Mouse (Mus musculus) ES-E14 (cell line): Measurements from ENCODE around the gene Ephb6. TPM values are rescaled to one million over a fixed set of nuclear protein-coding genes. Genes with fewer than 3 reads are reported as not detected.

Experiments used
- DNase-seq: peaks from one replicate; pipeline ENCODE4 v3.0.0-alpha.2; 2013; ENCODE audit warnings: low read depth, low spot score
- H3K27ac ChIP-seq: 2 replicates; pipeline ENCODE4 v1.5.1; 2012; ENCODE audit warnings: low read depth, mild to moderate bottlenecking, low read length, moderate library complexity, mixed read lengths; ENCODE audit not compliant: poor library complexity, insufficient read depth, severe bottlenecking
- H3K36me3 ChIP-seq: 2 replicates; pipeline ENCODE4 v1.6.1; 2012; ENCODE audit warnings: mild to moderate bottlenecking, low read length, moderate library complexity, mixed read lengths; ENCODE audit not compliant: control insufficient read depth, poor library complexity, insufficient read depth, severe bottlenecking
- H3K4me1 ChIP-seq, 2 experiments: fragments of 150-350 bp in 1 of 2; sonication (generic) in 1 of 2; 2 replicates each; pipeline ENCODE4 v1.6.1; 2012; ENCODE audit warnings: low read length in 2 of 2, mild to moderate bottlenecking in 1 of 2, mixed read lengths in 1 of 2; ENCODE audit not compliant: control insufficient read depth in 2 of 2, insufficient read depth in 2 of 2, poor library complexity in 1 of 2
- H3K4me3 ChIP-seq, 2 experiments: fragments of 150-350 bp in 1 of 2; sonication (generic) in 1 of 2; 2 replicates each; pipeline ENCODE4 v1.5.1; 2012; ENCODE audit warnings: low read length in 2 of 2, low read depth in 1 of 2, mild to moderate bottlenecking in 1 of 2, mixed read lengths in 1 of 2; ENCODE audit not compliant: insufficient read depth in 1 of 2, poor library complexity in 1 of 2, severe bottlenecking in 1 of 2
- H3K9ac ChIP-seq: 2 replicates; pipeline ENCODE4 v1.6.1; 2012; ENCODE audit warnings: low read depth, mild to moderate bottlenecking, low read length, mixed read lengths; ENCODE audit not compliant: poor library complexity, insufficient read depth, severe bottlenecking
- H3K9me3 ChIP-seq: fragments of 150-350 bp; sonication (generic); 2 replicates; pipeline ENCODE4 v1.6.1; 2012; ENCODE audit warnings: low read depth, mild to moderate bottlenecking, low read length; ENCODE audit not compliant: control insufficient read depth, insufficient read depth
- CHD2 ChIP-seq: IDR thresholded peaks from 2 replicates; pipeline ENCODE4 v1.6.1; 2014; ENCODE audit warnings: mild to moderate bottlenecking, low read depth, low read length, inconsistent platforms
- HCFC1 ChIP-seq: IDR thresholded peaks from 2 replicates; pipeline ENCODE4 v1.6.1; 2012; ENCODE audit warnings: low read length, inconsistent platforms, borderline replicate concordance; ENCODE audit not compliant: insufficient read depth
- MAFK ChIP-seq: IDR thresholded peaks from 2 replicates; pipeline ENCODE4 v1.6.1; 2014; ENCODE audit warnings: mild to moderate bottlenecking, low read depth, low read length, inconsistent platforms; ENCODE audit not compliant: insufficient read depth
- ZC3H11A ChIP-seq: IDR thresholded peaks from 2 replicates; pipeline ENCODE4 v1.6.1; 2012; ENCODE audit warnings: low read depth, mild to moderate bottlenecking, inconsistent platforms, low read length, borderline replicate concordance
- ZNF384 ChIP-seq: IDR thresholded peaks from 2 replicates; pipeline ENCODE4 v1.6.1; 2012; ENCODE audit warnings: low read depth, low read length, inconsistent platforms
- in situ Hi-C, 2 experiments: fragments of 600-800 bp; cut with MboI; formaldehyde crosslinking; loops; one replicate each; pipeline ENCODE4 v1.15.1; 2025; ENCODE audit warnings: low sequenced_read_pairs in 2 of 2, inconsistent platforms in 1 of 2; ENCODE audit not compliant: unreplicated experiment in 2 of 2
- total RNA-seq: library from RNA; depleted of rRNA; stranded (reverse); fragments of 300-350 nt; gene quantifications from 2 replicates; pipeline ENCODE4 v1.2.3, GENCODE M21; 2012

Ephb6 gene
- total RNA-seq, 1 experiment: 5.4 TPM

GRCm38 (mm10) chr6:41646220-41646619 lies 40.9 kb downstream of the Ephb6 start:
- Histone ChIP-seq H3K9me3 (no peaks in the 10 kb centered on the region), H3K4me1 (no peaks in the 10 kb centered on the region), H3K27ac (no peak overlapping the region), H3K4me3 (no peak overlapping the region), H3K9ac (no peak overlapping the region), H3K36me3 (no peaks in the 10 kb centered on the region)
- in situ Hi-C loops: no loop called here
- no peak for DNase-seq
- no peak for TF ChIP-seq ZNF384
- TF ChIP-seq CHD2: no peak
- no peak for TF ChIP-seq MAFK
- TF ChIP-seq ZC3H11A: no peak
- TF ChIP-seq HCFC1: no peak

DNA sequence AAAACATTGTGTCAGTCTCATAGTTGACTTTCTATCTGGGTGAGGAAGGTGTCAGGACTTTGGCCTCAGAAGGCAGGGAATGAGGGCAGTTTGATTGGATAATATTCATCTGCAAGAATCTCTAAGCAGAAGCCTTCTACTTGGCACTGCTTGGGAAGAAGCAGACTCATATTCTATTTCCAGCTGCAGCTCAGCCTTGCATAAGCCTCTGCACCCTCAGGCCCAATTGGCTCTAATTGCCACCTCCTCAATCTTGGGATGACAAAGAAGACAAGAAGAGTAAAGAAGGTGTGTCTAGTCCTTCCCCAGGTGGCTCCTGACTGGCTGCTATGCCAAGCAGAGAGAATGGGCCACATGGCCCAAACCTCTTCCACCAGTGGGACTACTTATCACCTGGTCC lies 41.4 kb downstream of the Ephb6 start:
- no peaks in the 10 kb centered on the region for H3K36me3 ChIP-seq
- TF ChIP-seq ZNF384 (no peak), HCFC1 (no peak), MAFK (no peak), CHD2 (no peak), ZC3H11A (no peak)
- H3K9me3 ChIP-seq: no peaks in the 10 kb centered on the region
- H3K4me3 ChIP-seq: no peak overlapping the region
- no peak for DNase-seq
- in situ Hi-C loops: no loop called here
- H3K9ac ChIP-seq: no peak overlapping the region
- H3K4me1 ChIP-seq: no peaks in the 10 kb centered on the region
- H3K27ac ChIP-seq: no peak overlapping the region

DNA sequence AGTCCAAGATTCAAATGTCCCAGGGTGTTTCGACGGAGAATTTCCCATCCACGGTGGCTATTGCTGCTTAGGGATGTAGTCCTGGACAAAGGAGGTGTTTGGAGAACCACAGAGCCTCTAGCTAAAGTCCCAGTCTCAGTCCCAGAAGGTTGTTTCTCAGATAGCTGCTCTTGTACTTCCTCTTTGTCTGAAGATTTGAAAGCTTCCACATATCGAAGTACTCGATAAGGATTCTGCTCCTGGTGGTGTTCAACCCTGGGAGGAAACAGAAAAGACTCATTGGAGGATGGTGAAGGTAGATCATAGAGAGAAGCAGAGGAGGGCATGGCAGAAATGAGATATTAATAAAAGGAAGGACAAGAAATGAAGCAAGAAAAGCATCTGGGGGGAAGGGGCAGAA lies 47.9 kb downstream of the Ephb6 start:
- Histone ChIP-seq H3K36me3 (no peaks in the 10 kb centered on the region), H3K4me3 (no peak overlapping the region), H3K9ac (no peak overlapping the region), H3K9me3 (no peaks in the 10 kb centered on the region), H3K4me1 (no peaks in the 10 kb centered on the region), H3K27ac (no peak overlapping the region)
- TF ChIP-seq CHD2 (no peak), ZNF384 (no peak), MAFK (no peak), HCFC1 (no peak), ZC3H11A (no peak)
- DNase-seq: no peak
- in situ Hi-C loops: no loop called here

- H3K9me3 ChIP-seq: no peaks in the 10 kb centered on the region
- in situ Hi-C loops: no loop called here
- no peak overlapping the region for H3K27ac ChIP-seq
- no peaks in the 10 kb centered on the region for H3K36me3 ChIP-seq
- H3K4me1 ChIP-seq: no peaks in the 10 kb centered on the region
- no peak for DNase-seq
- H3K4me3 ChIP-seq: no peak overlapping the region
- H3K9ac ChIP-seq: no peak overlapping the region
- TF ChIP-seq CHD2: no peak
- TF ChIP-seq ZC3H11A: no peak
- TF ChIP-seq HCFC1: no peak
- TF ChIP-seq MAFK: no peak
- TF ChIP-seq ZNF384: no peak
These were observed 49.4 kb downstream of the Ephb6 start for GRCm38 (mm10) chr6:41654648-41655047.

DNA sequence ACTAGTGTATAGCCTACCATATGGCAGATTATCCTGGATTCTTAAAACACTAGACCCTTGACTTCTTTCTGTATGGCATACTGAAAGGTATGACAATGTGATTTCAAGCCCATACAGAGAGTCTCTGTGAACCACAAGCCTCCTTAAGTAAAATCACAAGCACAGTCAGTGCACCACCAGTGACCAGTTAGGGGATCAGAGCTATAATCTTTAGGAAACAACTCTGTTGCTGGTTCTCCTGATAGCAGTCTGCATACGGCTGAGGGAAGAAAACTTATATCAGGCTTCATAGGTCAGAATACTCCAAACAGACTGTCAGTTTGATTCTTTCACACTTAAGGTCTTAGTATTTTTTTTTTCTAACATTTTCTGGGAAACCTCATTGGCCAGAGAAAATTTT lies 53.2 kb downstream of the Ephb6 start:
- Histone ChIP-seq H3K9me3 (no peaks in the 10 kb centered on the region), H3K27ac (no peak overlapping the region), H3K4me3 (no peak overlapping the region), H3K4me1 (no peaks in the 10 kb centered on the region), H3K36me3 (no peaks in the 10 kb centered on the region), H3K9ac (no peak overlapping the region)
- in situ Hi-C loops: no loop called here
- no peak for DNase-seq
- TF ChIP-seq ZNF384 (no peak), MAFK (no peak), HCFC1 (no peak), ZC3H11A (no peak), CHD2 (no peak)
